9 mouse cellular contexts compared by ENCODE assay signal in genomic region chr11:97694435-97694834, GRCm38 (mm10). TPM values are rescaled to one million over a fixed set of nuclear protein-coding genes. Genes with fewer than 3 reads are reported as not detected.
A peak's percentile ranks its signal among the peaks of the same experiment; 100 is the strongest.
DNase-seq lines count a peak whose midpoint lies in the region; ATAC-seq lines count a peak whose summit lies in the region.
"Had no signal": no experiment of that assay in that cellular context is flagged by ENCODE, and none has a peak within 500 bp of the region (broad histone marks: within the 10 kb centered on the region; RNA-seq: fewer than 3 reads in every experiment).

No protein-coding gene starts in this region.

- H3K27ac ChIP-seq in lung, embryonic 16.5 days (ENCODE audit: low read length), result peak overlapping the region; percentile 90
- peak overlapping the region; percentile 73 for H3K27ac ChIP-seq in forebrain, embryonic 16.5 days (ENCODE audit: low read length)
- H3K27ac ChIP-seq in limb, embryonic 13.5 days, result no peak overlapping the region
- H3K27ac ChIP-seq in stomach, embryonic 16.5 days (ENCODE audit: low read length), result peak overlapping the region; percentile 79

- H3K4me2 ChIP-seq in lung, embryonic 16.5 days (ENCODE audit: low read depth, low read length), result peak overlapping the region; percentile 45
- H3K4me2 ChIP-seq in forebrain, embryonic 16.5 days (ENCODE audit: low read length), result peak overlapping the region; percentile 20; the same call in 1 of the 2 replicates
- H3K4me2 ChIP-seq in limb, embryonic 13.5 days (replicated peaks), result peak overlapping the region; percentile 90
- peak overlapping the region; percentile 31; the same call in 1 of the 2 replicates for H3K4me2 ChIP-seq in stomach, embryonic 16.5 days (ENCODE audit: low read depth, low read length)

- no peak for DNase-seq in lung, postnatal 25 days (ENCODE audit: low spot score)
- DNase-seq in spleen, postnatal 36 days (ENCODE audit: low spot score in 2 of 2), result no peak
- no peak for DNase-seq in cerebellum, postnatal 4 days (ENCODE audit: low spot score in 2 of 2)
- DNase-seq in yolk sac, embryonic 10.5 days (ENCODE audit: low spot score), result no peak
- DNase-seq: thymus, adult 2 months had no signal

- peaks cover 47% of the 10 kb centered on the region for H3K4me1 ChIP-seq in lung, embryonic 16.5 days (replicated peaks; ENCODE audit: control insufficient read depth, insufficient read depth, low read length)
- peaks cover 51% of the 10 kb centered on the region for H3K4me1 ChIP-seq in forebrain, embryonic 16.5 days (replicated peaks; ENCODE audit: control insufficient read depth, insufficient read depth, low read length)
- H3K4me1 ChIP-seq in limb, embryonic 13.5 days, result peaks cover 51% of the 10 kb centered on the region
- peaks cover 40% of the 10 kb centered on the region for H3K4me1 ChIP-seq in stomach, embryonic 16.5 days (ENCODE audit: control insufficient read depth, insufficient read depth, low read length)

- ATAC-seq in lung, embryonic 16.5 days (ENCODE audit: low read depth), result no peak
- ATAC-seq in forebrain, embryonic 16.5 days, result no peak
- ATAC-seq in limb, embryonic 13.5 days (ENCODE audit: low FRiP score, low read depth), result no peak
- no peak for ATAC-seq in stomach, embryonic 16.5 days (ENCODE audit: insufficient read depth, low FRiP score)

- no peak overlapping the region for H3K4me3 ChIP-seq in lung, embryonic 16.5 days (ENCODE audit: low read length)
- no peak overlapping the region for H3K4me3 ChIP-seq in forebrain, embryonic 16.5 days (replicated peaks; ENCODE audit: low read length)
- H3K4me3 ChIP-seq in limb, embryonic 13.5 days, result no peak overlapping the region
- H3K4me3 ChIP-seq in stomach, embryonic 16.5 days (replicated peaks; ENCODE audit: low read length), result no peak overlapping the region

- 74% methylated on average over 4 of the region's 4 CpGs for WGBS in lung, embryonic 16.5 days
- 52% methylated on average over 4 of the region's 4 CpGs for WGBS in forebrain, embryonic 16.5 days
- WGBS in limb, embryonic 13.5 days, result 82% methylated on average over 4 of the region's 4 CpGs
- 69% methylated on average over 4 of the region's 4 CpGs for WGBS in stomach, embryonic 16.5 days

- no peak overlapping the region for H3K9ac ChIP-seq in lung, embryonic 16.5 days (ENCODE audit: low read length)
- no peak overlapping the region; the same call in 1 of the 2 replicates for H3K9ac ChIP-seq in forebrain, embryonic 16.5 days (replicated peaks; ENCODE audit: low read depth, low read length)
- no peak overlapping the region for H3K9ac ChIP-seq in limb, embryonic 13.5 days
- peak overlapping the region; percentile 35 for H3K9ac ChIP-seq in stomach, embryonic 16.5 days (ENCODE audit: low read length)

- no peaks in the 10 kb centered on the region for H3K9me3 ChIP-seq in lung, embryonic 16.5 days (ENCODE audit: control insufficient read depth, low read length)
- no peaks in the 10 kb centered on the region for H3K9me3 ChIP-seq in forebrain, embryonic 16.5 days (ENCODE audit: control insufficient read depth, low read length)
- H3K9me3 ChIP-seq in limb, embryonic 13.5 days, result no peaks in the 10 kb centered on the region
- H3K9me3 ChIP-seq in stomach, embryonic 16.5 days (replicated peaks; ENCODE audit: control insufficient read depth, low read length), result no peaks in the 10 kb centered on the region

- H3K36me3 ChIP-seq in lung, embryonic 16.5 days (ENCODE audit: control insufficient read depth, insufficient read depth, low read length), result peaks cover 25% of the 10 kb centered on the region
- H3K36me3 ChIP-seq in forebrain, embryonic 16.5 days (ENCODE audit: control insufficient read depth, insufficient read depth), result peaks cover 14% of the 10 kb centered on the region
- H3K36me3 ChIP-seq in limb, embryonic 13.5 days, result peaks cover 44% of the 10 kb centered on the region
- peaks cover 22% of the 10 kb centered on the region; the same call in 1 of the 2 replicates for H3K36me3 ChIP-seq in stomach, embryonic 16.5 days (ENCODE audit: control insufficient read depth, insufficient read depth, low read length)

- H3K27me3 ChIP-seq in lung, embryonic 16.5 days (ENCODE audit: control insufficient read depth, insufficient read depth, low read depth, low read length), result no peaks in the 10 kb centered on the region
- H3K27me3 ChIP-seq in forebrain, embryonic 16.5 days (replicated peaks; ENCODE audit: control insufficient read depth, insufficient read depth, low read length), result no peaks in the 10 kb centered on the region
- no peaks in the 10 kb centered on the region for H3K27me3 ChIP-seq in limb, embryonic 13.5 days
- no peaks in the 10 kb centered on the region for H3K27me3 ChIP-seq in stomach, embryonic 16.5 days (ENCODE audit: control insufficient read depth, insufficient read depth, low read length)

RNA-seq across cellular contexts. Expression of gene Pcgf2, which starts 5.9 kb away (rescaled TPM):
- 16.2 and 16.5 TPM in 2 replicates for polyA plus RNA-seq in lung, embryonic 16.5 days (2015; fragmentation: Nextera tagmentation; extraction: Ambion mirVana)
- 14.8 and 19.8 TPM in 2 replicates for polyA plus RNA-seq in forebrain, embryonic 16.5 days (2015; fragmentation: Nextera tagmentation; extraction: Ambion mirVana)
- polyA plus RNA-seq in limb, embryonic 13.5 days (2015; fragmentation: Nextera tagmentation; extraction: Ambion mirVana), result 20.7 and 21.3 TPM in 2 replicates
- polyA plus RNA-seq in stomach, embryonic 16.5 days (2015; fragmentation: Nextera tagmentation; extraction: Ambion mirVana), result 8.9 and 9.4 TPM in 2 replicates

RNA-seq across cellular contexts. Expression of gene Psmb3, which starts 8.8 kb away (rescaled TPM):
- polyA plus RNA-seq in lung, embryonic 16.5 days (2015; fragmentation: Nextera tagmentation; extraction: Ambion mirVana), result 430 and 457 TPM in 2 replicates
- 403 and 431 TPM in 2 replicates for polyA plus RNA-seq in forebrain, embryonic 16.5 days (2015; fragmentation: Nextera tagmentation; extraction: Ambion mirVana)
- 490 and 497 TPM in 2 replicates for polyA plus RNA-seq in limb, embryonic 13.5 days (2015; fragmentation: Nextera tagmentation; extraction: Ambion mirVana)
- 363 and 373 TPM in 2 replicates for polyA plus RNA-seq in stomach, embryonic 16.5 days (2015; fragmentation: Nextera tagmentation; extraction: Ambion mirVana)

RNA-seq across cellular contexts. Expression of gene Cisd3, which starts 8.8 kb away (rescaled TPM):
- 57.5 and 66.6 TPM in 2 replicates for polyA plus RNA-seq in lung, embryonic 16.5 days (2015; fragmentation: Nextera tagmentation; extraction: Ambion mirVana)
- polyA plus RNA-seq in forebrain, embryonic 16.5 days (2015; fragmentation: Nextera tagmentation; extraction: Ambion mirVana), result 14.6 and 15.4 TPM in 2 replicates
- polyA plus RNA-seq in limb, embryonic 13.5 days (2015; fragmentation: Nextera tagmentation; extraction: Ambion mirVana), result 11.2 and 13.5 TPM in 2 replicates
- polyA plus RNA-seq in stomach, embryonic 16.5 days (2015; fragmentation: Nextera tagmentation; extraction: Ambion mirVana), result 34.2 and 35.1 TPM in 2 replicates

RNA-seq across cellular contexts. Expression of gene Mllt6, which starts 31.2 kb away (rescaled TPM):
- 3.4 and 4.0 TPM in 2 replicates for polyA plus RNA-seq in lung, embryonic 16.5 days (2015; fragmentation: Nextera tagmentation; extraction: Ambion mirVana)
- 4.2 and 5.1 TPM in 2 replicates for polyA plus RNA-seq in forebrain, embryonic 16.5 days (2015; fragmentation: Nextera tagmentation; extraction: Ambion mirVana)
- polyA plus RNA-seq in limb, embryonic 13.5 days (2015; fragmentation: Nextera tagmentation; extraction: Ambion mirVana), result 2.9 and 3.3 TPM in 2 replicates
- polyA plus RNA-seq in stomach, embryonic 16.5 days (2015; fragmentation: Nextera tagmentation; extraction: Ambion mirVana), result 1.9 and 2.5 TPM in 2 replicates

RNA-seq across cellular contexts. Expression of gene Pip4k2b, which starts 50.1 kb away (rescaled TPM):
- 1.3 and 2.2 TPM in 2 replicates for polyA plus RNA-seq in lung, embryonic 16.5 days (2015; fragmentation: Nextera tagmentation; extraction: Ambion mirVana)
- polyA plus RNA-seq in forebrain, embryonic 16.5 days (2015; fragmentation: Nextera tagmentation; extraction: Ambion mirVana), result 4.1 and 4.7 TPM in 2 replicates
- polyA plus RNA-seq in limb, embryonic 13.5 days (2015; fragmentation: Nextera tagmentation; extraction: Ambion mirVana), result 2.8 and 3.3 TPM in 2 replicates
- polyA plus RNA-seq in stomach, embryonic 16.5 days (2015; fragmentation: Nextera tagmentation; extraction: Ambion mirVana), result 1.2 and 1.4 TPM in 2 replicates

Comparison
In these comparisons a context has a peak if more than half of its experiments do, and no peak if none do; other contexts are left out.
1. H3K4me2 ChIP-seq: peak in every context shown above with its lines; median percentile 90 in limb, embryonic 13.5 days; 45 in lung, embryonic 16.5 days; 31 in stomach, embryonic 16.5 days; 20 in forebrain, embryonic 16.5 days.